Mouse (Mus musculus): Measurements from ENCODE around the gene Kank1. TPM values are rescaled to one million over a fixed set of nuclear protein-coding genes. Genes with fewer than 3 reads are reported as not detected.

Gene Kank1
- polyA plus RNA-seq (2014; fragmentation: Nextera tagmentation; extraction: Ambion mirVana) = 2.4 and 2.8 TPM in 2 replicates

DNA sequence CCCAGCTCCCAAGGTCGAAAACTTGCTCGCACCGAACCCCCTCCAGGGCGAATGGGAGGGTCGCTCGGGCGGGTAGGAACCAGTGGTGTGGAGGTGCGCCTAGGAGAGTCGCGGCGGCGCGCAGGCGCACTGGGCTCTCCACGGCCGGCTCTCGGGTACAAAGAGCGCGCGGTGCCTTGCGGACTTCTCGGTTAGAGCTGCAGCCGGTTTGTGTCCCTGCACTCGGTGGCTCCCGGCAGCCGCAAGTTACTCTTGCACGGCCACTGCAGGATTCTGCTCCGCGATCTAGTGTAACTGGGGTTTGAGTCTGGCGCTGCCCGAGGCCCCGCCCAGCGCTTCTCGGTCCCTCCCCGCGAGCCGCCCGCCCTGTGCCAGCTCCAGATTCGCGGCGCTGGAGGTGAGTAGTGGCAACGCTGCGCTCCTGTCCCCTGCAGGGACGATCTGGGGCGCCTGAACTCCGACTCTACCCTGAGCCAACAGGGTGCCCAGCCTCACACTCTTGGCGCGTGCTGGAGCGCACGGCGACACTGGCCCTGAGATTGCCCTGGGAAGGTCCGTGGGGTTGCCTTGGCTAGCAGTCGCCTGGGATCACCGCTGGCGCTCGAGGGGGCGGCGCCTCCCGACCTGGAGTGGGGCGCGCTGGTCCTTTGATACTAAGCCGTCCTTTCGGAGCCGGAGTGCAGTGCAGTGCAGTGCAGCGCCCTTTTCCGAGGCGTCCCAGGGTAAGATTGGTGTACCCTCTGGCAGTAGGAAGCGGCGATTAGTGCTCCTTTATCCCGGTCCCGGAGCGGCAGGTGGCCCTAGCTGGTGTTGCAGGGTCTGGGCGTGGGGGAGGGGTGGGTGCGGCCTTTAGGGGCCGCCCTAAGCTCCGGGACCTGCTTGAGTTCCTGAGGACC, at the start of gene Kank1:
Gene Kank1, plus strand, starts transcription at position 380 of the 896 bp plus-strand sequence.
- peaks cover 15% of the 10 kb centered on the region; the same call in 1 of the 2 replicates for H3K27me3 ChIP-seq (replicated peaks; ENCODE audit: control insufficient read depth, insufficient read depth, low read length)
- H3K4me1 ChIP-seq (ENCODE audit: control insufficient read depth, insufficient read depth, low read length) = peaks cover 2% of the 10 kb centered on the region; the same call in 1 of the 2 replicates
- peak within 1 kb of the TSS; percentile 63 for H3K9ac ChIP-seq (ENCODE audit: low read length)
- WGBS = under 1% methylated on average over 75 of the region's 76 CpGs
- H3K27ac ChIP-seq (ENCODE audit: low read depth, low read length) = no peak within 1 kb of the TSS
- H3K4me2 ChIP-seq (ENCODE audit: low read length) = peak within 1 kb of the TSS; percentile 90
- no peaks in the 10 kb centered on the region for H3K9me3 ChIP-seq (replicated peaks; ENCODE audit: control insufficient read depth, low read length)
- DNase-seq (ENCODE audit: low spot score) = peak; percentile 73
- peak; percentile 92 for ATAC-seq
- H3K36me3 ChIP-seq (ENCODE audit: control insufficient read depth, insufficient read depth, low read length) = no peaks in the 10 kb centered on the region
- peak within 1 kb of the TSS; percentile 64 for H3K4me3 ChIP-seq (ENCODE audit: low read depth, low read length)

DNA sequence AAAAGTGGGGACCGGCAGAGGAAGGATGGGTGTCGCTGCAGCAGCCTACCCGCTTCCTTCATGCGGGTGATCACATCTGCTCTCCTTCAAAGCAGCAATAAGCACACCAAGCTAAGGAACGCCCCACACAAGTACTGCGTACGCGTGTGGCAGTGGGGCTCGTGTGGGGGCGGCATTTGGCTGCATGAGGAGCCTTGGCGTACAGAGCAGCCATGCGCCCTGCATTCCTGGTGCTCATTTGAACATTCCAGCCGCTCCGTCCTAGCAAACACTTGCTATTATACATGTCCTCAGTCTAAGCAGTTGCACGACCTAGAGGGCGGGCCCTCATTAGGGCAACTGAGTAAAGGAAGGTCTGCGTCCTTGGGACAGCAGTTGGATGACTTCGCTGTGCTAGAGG, 49.1 kb upstream of the Kank1 start:
- Histone ChIP-seq H3K27ac (ENCODE audit: low read depth, low read length) (no peak overlapping the region), H3K4me3 (ENCODE audit: low read depth, low read length) (no peak overlapping the region), H3K4me1 (ENCODE audit: control insufficient read depth, insufficient read depth, low read length) (no peaks in the 10 kb centered on the region), H3K4me2 (ENCODE audit: low read length) (no peak overlapping the region), H3K9me3 (replicated peaks; ENCODE audit: control insufficient read depth, low read length) (no peaks in the 10 kb centered on the region), H3K27me3 (replicated peaks; ENCODE audit: control insufficient read depth, insufficient read depth, low read length) (no peaks in the 10 kb centered on the region), H3K36me3 (ENCODE audit: control insufficient read depth, insufficient read depth, low read length) (no peaks in the 10 kb centered on the region), H3K9ac (ENCODE audit: low read length) (no peak overlapping the region)
- ATAC-seq = no peak
- no peak for DNase-seq (ENCODE audit: low spot score)
- WGBS = 71% methylated on average over 18 of the region's 18 CpGs

DNA sequence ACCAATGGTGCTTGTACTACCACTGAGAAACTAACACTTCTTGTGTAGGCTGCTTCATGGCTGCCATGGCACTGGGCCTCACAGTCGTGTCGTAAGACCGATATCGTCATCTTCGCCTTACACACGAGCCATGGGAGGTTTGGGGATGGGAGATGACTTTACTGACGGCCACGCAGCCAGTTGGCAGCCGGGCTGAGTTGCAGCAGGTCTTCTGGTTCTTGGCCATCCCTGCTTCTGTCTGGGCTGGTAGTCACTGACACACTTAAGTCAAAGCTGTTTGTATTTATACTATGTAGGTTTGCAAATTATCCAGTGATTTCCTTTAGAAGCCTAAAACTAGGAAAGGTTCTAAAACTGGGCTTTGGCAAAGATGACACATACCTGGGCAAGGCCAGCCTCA, 43.0 kb upstream of the Kank1 start:
- DNase-seq (ENCODE audit: low spot score) (no peak), ATAC-seq (no peak)
- Histone ChIP-seq H3K9ac (ENCODE audit: low read length) (no peak overlapping the region), H3K27me3 (replicated peaks; ENCODE audit: control insufficient read depth, insufficient read depth, low read length) (no peaks in the 10 kb centered on the region), H3K27ac (ENCODE audit: low read depth, low read length) (no peak overlapping the region), H3K4me1 (ENCODE audit: control insufficient read depth, insufficient read depth, low read length) (no peaks in the 10 kb centered on the region), H3K4me3 (ENCODE audit: low read depth, low read length) (no peak overlapping the region), H3K4me2 (ENCODE audit: low read length) (no peak overlapping the region), H3K36me3 (ENCODE audit: control insufficient read depth, insufficient read depth, low read length) (no peaks in the 10 kb centered on the region), H3K9me3 (replicated peaks; ENCODE audit: control insufficient read depth, low read length) (no peaks in the 10 kb centered on the region)
- WGBS = 94% methylated on average over 9 of the region's 9 CpGs

DNA sequence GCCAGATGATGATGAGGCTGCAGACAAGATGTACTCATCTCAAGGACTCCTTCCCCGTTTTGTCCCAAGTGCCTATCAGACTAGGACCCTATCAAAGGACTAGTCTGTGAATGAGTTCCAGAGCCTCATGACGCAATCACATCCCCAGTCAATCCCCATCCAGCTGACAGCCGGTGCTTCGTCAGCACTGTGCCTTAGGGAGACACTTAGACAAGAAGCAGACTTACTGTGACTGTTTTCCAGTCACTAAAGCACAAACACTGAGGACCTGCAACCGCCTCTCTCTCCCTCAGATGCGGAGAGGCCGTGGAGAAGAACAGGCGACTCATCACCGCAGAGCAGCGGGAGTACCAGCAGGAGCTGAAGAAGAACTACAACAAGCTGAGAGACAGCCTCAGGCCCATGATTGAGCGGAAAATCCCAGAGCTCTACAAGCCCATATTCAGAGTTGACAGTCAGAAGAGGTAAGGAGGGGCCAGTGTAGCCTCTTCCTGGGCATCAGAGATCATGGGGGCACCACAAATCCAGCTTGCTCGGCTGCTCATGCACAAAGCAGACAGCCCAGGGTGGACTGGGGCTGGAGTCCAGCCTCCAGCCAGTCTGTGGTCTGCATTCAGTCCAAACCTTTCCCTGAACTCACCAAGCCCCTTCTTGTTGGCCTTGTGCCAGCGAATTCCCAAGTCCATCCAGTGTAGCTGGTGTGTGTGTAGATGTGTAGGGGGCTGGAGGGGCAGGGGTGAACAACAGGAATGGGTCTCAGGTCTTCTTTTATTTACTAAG, 36.5 kb upstream of the Kank1 start:
- ATAC-seq = no peak
- peak; percentile 20 for DNase-seq (ENCODE audit: low spot score)
- H3K27me3 ChIP-seq (replicated peaks; ENCODE audit: control insufficient read depth, insufficient read depth, low read length) = no peaks in the 10 kb centered on the region
- H3K9me3 ChIP-seq (replicated peaks; ENCODE audit: control insufficient read depth, low read length) = no peaks in the 10 kb centered on the region
- H3K4me1 ChIP-seq (ENCODE audit: control insufficient read depth, insufficient read depth, low read length) = no peaks in the 10 kb centered on the region
- H3K4me3 ChIP-seq (ENCODE audit: low read depth, low read length) = no peak overlapping the region
- no peak overlapping the region for H3K27ac ChIP-seq (ENCODE audit: low read depth, low read length)
- no peaks in the 10 kb centered on the region for H3K36me3 ChIP-seq (ENCODE audit: control insufficient read depth, insufficient read depth, low read length)
- 80% methylated on average over 13 of the region's 13 CpGs for WGBS
- H3K4me2 ChIP-seq (ENCODE audit: low read length) = no peak overlapping the region
- H3K9ac ChIP-seq (ENCODE audit: low read length) = no peak overlapping the region

DNA sequence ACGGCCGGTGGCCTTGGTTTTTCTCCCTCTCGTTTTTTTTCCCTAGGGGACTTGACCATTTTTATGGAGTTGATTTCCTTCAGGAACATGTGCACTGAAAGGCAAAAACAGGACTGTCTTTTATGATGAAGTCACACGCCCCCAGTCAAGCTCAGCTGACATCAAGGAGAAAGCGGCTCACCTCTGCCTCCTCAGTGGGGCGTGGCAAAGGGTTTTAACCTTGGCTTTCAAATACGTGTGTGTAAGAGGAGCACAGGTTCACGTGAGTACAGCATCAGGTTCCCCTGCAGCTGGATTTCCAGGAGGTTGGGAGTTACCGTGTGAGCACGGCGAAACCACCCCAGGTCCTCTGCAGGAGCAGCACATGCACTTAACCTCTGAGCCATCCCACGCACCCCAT, 33.7 kb upstream of the Kank1 start:
- H3K27ac ChIP-seq (ENCODE audit: low read depth, low read length) = no peak overlapping the region
- no peak overlapping the region for H3K4me2 ChIP-seq (ENCODE audit: low read length)
- no peaks in the 10 kb centered on the region for H3K9me3 ChIP-seq (replicated peaks; ENCODE audit: control insufficient read depth, low read length)
- no peak overlapping the region for H3K4me3 ChIP-seq (ENCODE audit: low read depth, low read length)
- no peak overlapping the region for H3K9ac ChIP-seq (ENCODE audit: low read length)
- no peaks in the 10 kb centered on the region for H3K27me3 ChIP-seq (replicated peaks; ENCODE audit: control insufficient read depth, insufficient read depth, low read length)
- ATAC-seq (no peak), DNase-seq (ENCODE audit: low spot score) (no peak)
- 85% methylated on average over 12 of the region's 12 CpGs for WGBS
- no peaks in the 10 kb centered on the region for H3K36me3 ChIP-seq (ENCODE audit: control insufficient read depth, insufficient read depth, low read length)
- peaks cover 5% of the 10 kb centered on the region; the same call in 1 of the 2 replicates for H3K4me1 ChIP-seq (ENCODE audit: control insufficient read depth, insufficient read depth, low read length)

DNA sequence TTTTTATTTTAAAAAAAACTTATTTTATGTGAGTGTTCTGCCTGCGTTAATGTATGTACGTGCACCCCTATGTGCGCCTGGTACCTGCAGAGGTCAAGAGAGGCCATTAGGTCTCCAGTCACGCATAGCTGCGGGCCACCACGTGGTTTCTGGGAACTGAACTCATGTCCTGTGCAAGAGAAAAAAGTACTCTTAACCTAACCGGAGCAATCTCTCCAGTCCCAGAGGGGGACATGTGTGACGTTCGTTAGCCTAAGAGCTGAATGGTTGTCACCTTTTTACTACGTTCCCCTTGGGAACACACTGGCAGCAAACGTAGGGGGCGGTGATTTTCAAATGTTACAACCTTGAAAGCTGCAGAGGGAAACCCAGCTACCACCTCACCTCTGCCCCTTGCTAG, 29.8 kb upstream of the Kank1 start:
- DNase-seq (ENCODE audit: low spot score) (no peak), ATAC-seq (no peak)
- no peaks in the 10 kb centered on the region for H3K27me3 ChIP-seq (replicated peaks; ENCODE audit: control insufficient read depth, insufficient read depth, low read length)
- H3K9me3 ChIP-seq (replicated peaks; ENCODE audit: control insufficient read depth, low read length) = no peaks in the 10 kb centered on the region
- no peak overlapping the region for H3K4me3 ChIP-seq (ENCODE audit: low read depth, low read length)
- WGBS = 64% methylated on average over 12 of the region's 12 CpGs
- H3K36me3 ChIP-seq (ENCODE audit: control insufficient read depth, insufficient read depth, low read length) = no peaks in the 10 kb centered on the region
- H3K4me2 ChIP-seq (ENCODE audit: low read length) = no peak overlapping the region
- no peak overlapping the region for H3K9ac ChIP-seq (ENCODE audit: low read length)
- no peak overlapping the region for H3K27ac ChIP-seq (ENCODE audit: low read depth, low read length)
- H3K4me1 ChIP-seq (ENCODE audit: control insufficient read depth, insufficient read depth, low read length) = peaks cover 9% of the 10 kb centered on the region; the same call in 1 of the 2 replicates

DNA sequence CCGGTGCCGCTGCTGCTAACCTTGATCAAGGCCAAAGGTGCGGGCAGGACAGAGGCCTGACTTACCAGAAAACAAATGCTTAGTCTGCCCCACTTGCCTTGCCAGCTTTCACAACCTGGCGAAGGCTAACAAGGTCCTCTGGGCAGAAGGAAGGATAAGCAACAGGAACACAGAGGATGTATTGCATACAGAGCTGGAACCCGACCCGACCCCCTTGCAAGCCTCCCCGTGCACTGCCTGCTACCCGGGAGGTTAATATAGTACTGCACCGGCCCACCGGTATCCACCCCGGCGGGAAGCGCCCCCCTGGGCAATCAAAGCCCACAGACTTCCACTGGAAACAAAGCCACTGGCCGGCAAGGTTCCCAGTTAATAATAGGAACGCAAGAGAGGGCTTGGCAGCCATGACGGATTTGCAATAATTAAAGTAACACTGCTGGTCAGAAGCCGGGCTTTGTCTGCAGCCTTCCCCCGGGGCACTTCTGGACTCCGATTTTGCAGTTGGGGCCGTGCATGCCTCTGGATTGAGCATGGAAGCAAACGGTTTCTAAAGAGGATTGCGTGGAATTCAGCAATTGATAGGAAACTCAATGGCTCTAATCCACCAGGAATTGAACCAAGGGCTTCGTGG, 28.9 kb upstream of the Kank1 start:
- Histone ChIP-seq H3K27ac (ENCODE audit: low read depth, low read length) (no peak overlapping the region), H3K9ac (ENCODE audit: low read length) (peak overlapping the region; percentile 25; the same call in 1 of the 2 replicates), H3K36me3 (ENCODE audit: control insufficient read depth, insufficient read depth, low read length) (no peaks in the 10 kb centered on the region), H3K27me3 (replicated peaks; ENCODE audit: control insufficient read depth, insufficient read depth, low read length) (no peaks in the 10 kb centered on the region), H3K9me3 (replicated peaks; ENCODE audit: control insufficient read depth, low read length) (no peaks in the 10 kb centered on the region), H3K4me2 (ENCODE audit: low read length) (peak overlapping the region; percentile 45), H3K4me3 (ENCODE audit: low read depth, low read length) (no peak overlapping the region), H3K4me1 (ENCODE audit: control insufficient read depth, insufficient read depth, low read length) (peaks cover 9% of the 10 kb centered on the region; the same call in 1 of the 2 replicates)
- 4% methylated on average over 23 of the region's 23 CpGs for WGBS
- peak; percentile 63; the same call in 1 of the 2 replicates for ATAC-seq
- peak; percentile 61 for DNase-seq (ENCODE audit: low spot score)

DNA sequence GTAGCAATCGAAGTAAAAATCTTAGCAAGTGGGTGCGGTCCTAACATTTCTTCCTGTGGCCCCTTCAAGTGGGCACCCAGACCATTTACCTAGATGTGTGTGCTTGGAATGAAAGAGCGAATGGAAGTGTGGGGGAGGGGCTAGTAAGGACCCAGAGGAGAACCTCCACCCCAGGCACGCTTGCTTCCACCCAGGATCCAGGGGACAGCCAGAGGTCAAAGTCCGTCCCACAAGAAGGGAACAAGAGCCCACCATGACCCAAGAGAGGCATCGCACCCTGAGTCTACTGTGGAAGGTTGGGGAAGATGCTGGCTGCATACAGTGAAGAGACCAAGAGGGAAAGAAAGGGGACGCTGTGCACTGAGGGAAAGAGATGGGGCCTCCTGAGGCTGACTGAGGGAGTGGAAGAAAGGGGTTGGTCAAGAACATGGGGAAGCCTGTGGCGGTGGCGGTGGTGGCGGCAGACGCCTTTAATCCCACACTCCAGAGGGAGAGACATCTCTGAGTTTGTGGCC, 28.1 kb upstream of the Kank1 start:
- no peaks in the 10 kb centered on the region for H3K9me3 ChIP-seq (replicated peaks; ENCODE audit: control insufficient read depth, low read length)
- H3K27me3 ChIP-seq (replicated peaks; ENCODE audit: control insufficient read depth, insufficient read depth, low read length) = no peaks in the 10 kb centered on the region
- no peak overlapping the region for H3K9ac ChIP-seq (ENCODE audit: low read length)
- WGBS = 56% methylated on average over 11 of the region's 11 CpGs
- no peaks in the 10 kb centered on the region for H3K36me3 ChIP-seq (ENCODE audit: control insufficient read depth, insufficient read depth, low read length)
- ATAC-seq (no peak), DNase-seq (ENCODE audit: low spot score) (no peak)
- no peak overlapping the region for H3K27ac ChIP-seq (ENCODE audit: low read depth, low read length)
- H3K4me1 ChIP-seq (ENCODE audit: control insufficient read depth, insufficient read depth, low read length) = peaks cover 9% of the 10 kb centered on the region; the same call in 1 of the 2 replicates
- no peak overlapping the region for H3K4me3 ChIP-seq (ENCODE audit: low read depth, low read length)
- H3K4me2 ChIP-seq (ENCODE audit: low read length) = no peak overlapping the region; the same call in 1 of the 2 replicates
